Mouse (Mus musculus) hindbrain, embryonic 16.5 days (tissue): ENCODE measurements at regions not wholly inside any gene's neighbourhood (a gene's known extent, or its start where the extent isn't known, plus 50 kb on each side); places are given as distances from the start of the nearest gene placed in this dataset.

Experiments
- ATAC-seq: fragments of 200-750 bp; cut with Nextera tagmentation; 2 replicates; pipeline ENCODE4 v1.8.0; 2017; ENCODE audit warnings: moderate TSS enrichment, moderate library complexity
- H3K27ac ChIP-seq: fragments of 300-500 bp; sonication (generic); 2 replicates; pipeline ENCODE4 v1.5.1; 2014; ENCODE audit warnings: low read depth, mild to moderate bottlenecking, control low read depth, low read length, moderate library complexity
- H3K27me3 ChIP-seq: fragments of 300-500 bp; sonication (generic); replicated peaks from 2 replicates; pipeline ENCODE4 v1.6.1; 2014; ENCODE audit warnings: low read length; ENCODE audit not compliant: control insufficient read depth, insufficient read depth
- H3K36me3 ChIP-seq: fragments of 300-500 bp; sonication (generic); 2 replicates; pipeline ENCODE4 v1.6.1; 2014; ENCODE audit warnings: mild to moderate bottlenecking, low read length, moderate library complexity, mixed read lengths; ENCODE audit not compliant: control insufficient read depth, insufficient read depth
- H3K4me1 ChIP-seq: fragments of 300-500 bp; sonication (generic); 2 replicates; pipeline ENCODE4 v1.6.1; 2014; ENCODE audit warnings: low read depth, low read length; ENCODE audit not compliant: control insufficient read depth, insufficient read depth
- H3K4me2 ChIP-seq: fragments of 300-500 bp; sonication (generic); 2 replicates; pipeline ENCODE4 v1.6.1; 2014; ENCODE audit warnings: mild to moderate bottlenecking, low read length, control low read depth, moderate library complexity
- H3K4me3 ChIP-seq: fragments of 300-500 bp; sonication (generic); 2 replicates; pipeline ENCODE4 v1.5.1; 2014; ENCODE audit warnings: mild to moderate bottlenecking, low read length, control low read depth, moderate library complexity
- H3K9ac ChIP-seq: fragments of 300-500 bp; sonication (generic); 2 replicates; pipeline ENCODE4 v1.6.1; 2014; ENCODE audit warnings: low read depth, mild to moderate bottlenecking, control low read depth, low read length, moderate library complexity
- H3K9me3 ChIP-seq: fragments of 300-500 bp; sonication (generic); 2 replicates; pipeline ENCODE4 v1.6.1; 2014; ENCODE audit warnings: mild to moderate bottlenecking, low read length, moderate library complexity; ENCODE audit not compliant: control insufficient read depth
- WGBS: fragments of 180-500 bp; shearing (Covaris S2); extraction: QIAGEN DNeasy Blood & Tissue Kit; methylation state at CpG from one replicate; pipeline ENCODE4 v1.1.7; 2014; 5-methylcytosine and 5-hydroxymethylcytosine counted together

DNA sequence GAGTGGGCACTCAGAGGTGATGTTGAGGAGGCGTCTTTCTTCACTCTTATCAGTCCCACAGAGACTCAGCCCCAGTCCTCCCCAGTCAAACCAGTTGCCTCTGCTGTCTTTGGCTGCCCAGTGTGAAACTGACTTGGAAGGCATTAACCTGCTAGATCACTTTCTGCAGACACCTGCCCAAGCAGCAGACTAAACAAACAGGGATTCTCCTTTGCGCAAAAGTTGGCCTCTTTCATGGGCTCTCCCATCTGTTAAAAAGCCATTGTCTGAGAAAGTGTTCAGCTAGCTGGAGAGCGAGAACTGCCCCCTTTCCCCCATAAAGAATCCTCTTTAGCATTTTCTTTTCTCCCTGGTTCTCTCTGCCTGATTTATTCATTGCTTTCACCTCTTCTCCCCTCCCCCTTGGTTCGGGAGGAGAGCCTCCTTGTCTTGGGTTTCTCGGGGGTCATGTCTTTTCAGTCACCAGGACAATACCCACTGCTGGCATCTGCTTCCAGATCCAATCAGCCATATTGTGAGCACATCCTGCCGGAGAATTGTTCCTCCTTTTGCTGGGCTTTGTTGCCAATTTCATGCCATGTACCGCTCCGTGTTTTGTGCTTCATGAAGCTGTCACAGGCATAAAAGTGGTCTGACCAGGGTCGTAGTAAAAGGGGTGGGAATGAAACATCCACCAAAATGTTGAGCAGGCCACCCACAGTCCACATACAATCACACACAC, 143.7 kb downstream of the Nkx6-1 start:
- Histone ChIP-seq H3K9ac (no peak overlapping the region), H3K4me2 (no peak overlapping the region), H3K9me3 (0 out of 2 replicates have a peak, but pooled peaks cover 2% of the 10 kb centered on the region), H3K4me1 (peaks cover 4% of the 10 kb centered on the region), H3K27ac (no peak overlapping the region), H3K4me3 (no peak overlapping the region), H3K27me3 (peaks cover 63% of the 10 kb centered on the region), H3K36me3 (no peaks in the 10 kb centered on the region)
- ATAC-seq: peak; percentile 48; the same call in 1 of the 2 replicates
- WGBS: 13% methylated on average over 9 of the region's 9 CpGs

DNA sequence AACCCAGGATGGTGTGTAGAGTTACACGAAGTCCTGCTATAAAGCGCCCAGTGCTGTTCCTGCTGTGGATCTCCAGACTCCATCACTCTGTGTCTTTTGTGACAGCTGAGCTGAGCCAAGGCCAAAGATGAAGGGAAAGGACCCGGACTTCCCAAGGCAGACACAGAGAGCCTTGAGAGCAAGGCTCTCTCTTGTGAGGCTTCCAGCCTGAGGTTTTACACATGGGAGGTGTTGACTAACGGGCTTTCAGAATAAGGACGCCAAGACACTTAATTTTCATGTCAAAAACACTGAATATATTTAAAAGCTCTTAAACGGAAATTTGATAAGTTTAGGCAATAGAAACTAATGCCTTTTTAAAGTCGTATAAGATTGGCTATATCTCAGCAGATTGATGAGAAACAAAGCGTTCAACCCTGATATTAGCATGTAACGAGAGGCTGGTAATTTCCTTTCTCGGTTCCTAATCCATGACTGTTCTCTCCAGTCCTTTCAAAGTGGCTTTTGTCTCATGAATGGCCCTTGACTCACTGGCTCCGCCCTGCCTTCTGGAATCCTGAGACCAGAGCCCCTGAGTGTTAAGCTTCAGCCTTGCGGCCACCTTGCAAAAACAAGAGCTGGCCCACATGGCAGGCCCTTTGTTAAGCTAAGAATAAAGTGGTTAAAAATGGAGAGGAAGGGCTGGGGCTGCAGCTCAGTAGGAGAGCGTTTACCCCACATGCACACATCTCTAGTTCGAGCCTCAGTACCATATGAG, 145.8 kb downstream of the Nkx6-1 start:
- H3K27ac ChIP-seq: no peak overlapping the region
- H3K36me3 ChIP-seq: no peaks in the 10 kb centered on the region
- peaks cover 4% of the 10 kb centered on the region for H3K4me1 ChIP-seq
- H3K9me3 ChIP-seq: 0 out of 2 replicates have a peak, but pooled peaks cover 2% of the 10 kb centered on the region
- H3K27me3 ChIP-seq: peaks cover 66% of the 10 kb centered on the region
- 25% methylated on average over 14 of the region's 14 CpGs for WGBS
- no peak overlapping the region for H3K9ac ChIP-seq
- no peak for ATAC-seq
- H3K4me3 ChIP-seq: no peak overlapping the region
- H3K4me2 ChIP-seq: no peak overlapping the region

DNA sequence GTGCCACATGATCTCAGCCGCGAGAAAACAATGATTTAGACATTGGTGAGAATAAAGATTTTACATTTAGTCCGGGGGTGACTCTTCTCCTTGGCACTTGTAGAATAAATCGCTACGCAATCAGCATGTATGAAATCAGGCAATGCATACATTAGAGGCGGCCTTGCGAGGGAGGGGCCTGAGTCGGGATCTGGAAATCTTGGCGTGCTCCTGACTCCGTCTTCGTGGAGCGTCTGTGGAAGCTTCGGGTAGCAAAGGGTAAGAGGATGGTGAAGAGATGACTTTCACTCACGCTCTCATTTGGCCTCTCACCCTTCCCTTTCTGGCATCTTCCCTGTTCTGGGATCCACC, 167.1 kb downstream of the Nkx6-1 start:
- H3K9me3 ChIP-seq: no peaks in the 10 kb centered on the region
- H3K36me3 ChIP-seq: no peaks in the 10 kb centered on the region
- WGBS: 70% methylated on average over 14 of the region's 14 CpGs
- H3K4me3 ChIP-seq: no peak overlapping the region
- ATAC-seq: peak; percentile 52; the same call in 1 of the 2 replicates
- peaks cover 5% of the 10 kb centered on the region for H3K4me1 ChIP-seq
- H3K27me3 ChIP-seq: peaks cover 6% of the 10 kb centered on the region
- no peak overlapping the region for H3K27ac ChIP-seq
- H3K4me2 ChIP-seq: no peak overlapping the region
- H3K9ac ChIP-seq: no peak overlapping the region

DNA sequence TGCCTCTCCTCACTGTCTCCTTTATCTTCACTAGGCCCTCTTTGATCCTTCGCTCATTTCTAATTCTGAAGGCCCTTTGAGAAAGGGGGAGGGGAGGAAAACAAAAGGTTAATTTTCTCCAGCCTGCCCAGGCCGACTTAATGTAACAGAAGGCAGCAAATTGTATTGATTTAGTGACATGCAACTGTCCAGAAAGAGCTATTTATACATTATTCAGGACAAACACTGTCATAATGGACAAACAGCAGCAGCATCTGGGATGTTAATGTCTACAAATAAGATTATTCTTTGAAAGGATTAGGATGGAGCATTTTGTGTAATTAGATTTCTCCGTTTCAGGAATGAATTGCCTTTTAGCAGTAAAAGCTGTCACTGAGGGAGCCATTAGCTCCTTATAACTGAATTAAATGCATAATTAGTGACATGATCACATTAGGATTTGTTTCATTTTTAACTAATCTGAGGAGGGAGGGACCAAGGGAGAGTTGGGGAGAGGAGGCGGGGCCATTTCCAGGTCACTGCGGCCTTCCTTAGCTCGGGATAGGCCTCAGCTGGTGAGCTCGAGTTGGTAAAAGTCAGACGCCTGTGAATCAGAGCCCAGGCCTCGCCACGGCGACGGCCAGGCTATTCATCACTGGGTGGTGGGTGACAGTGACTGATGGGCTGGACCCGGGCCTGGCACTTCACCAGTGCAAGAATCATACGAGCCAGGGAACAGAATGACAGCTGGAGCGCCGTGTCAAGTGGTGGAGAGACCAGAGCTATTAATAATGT, 167.7 kb downstream of the Nkx6-1 start:
- 32% methylated on average over 16 of the region's 16 CpGs for WGBS
- peak; percentile 89 for ATAC-seq
- Histone ChIP-seq H3K9me3 (no peaks in the 10 kb centered on the region), H3K27ac (no peak overlapping the region), H3K36me3 (no peaks in the 10 kb centered on the region), H3K4me2 (no peak overlapping the region), H3K27me3 (peaks cover 5% of the 10 kb centered on the region; the same call in 1 of the 2 replicates), H3K9ac (no peak overlapping the region), H3K4me1 (peaks cover 5% of the 10 kb centered on the region), H3K4me3 (no peak overlapping the region)

DNA sequence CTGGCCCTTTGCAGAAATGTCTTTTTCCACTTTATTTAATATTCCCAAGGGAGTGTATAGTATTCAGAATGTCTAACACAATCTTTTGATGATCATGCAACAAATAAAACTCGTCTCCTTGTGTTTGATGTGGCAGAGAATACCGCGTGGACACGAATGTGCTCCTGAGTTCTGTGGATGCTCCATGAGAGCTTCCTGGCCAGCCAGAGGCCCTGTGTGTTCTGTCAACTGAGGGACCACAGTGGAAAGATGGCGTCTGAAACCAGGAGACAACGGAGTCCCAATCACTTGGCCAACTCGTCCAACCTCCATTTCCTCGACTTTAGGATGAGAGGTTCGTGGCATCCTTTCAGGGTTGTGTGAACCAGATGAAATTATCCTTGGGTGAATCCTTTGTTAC, 168.6 kb downstream of the Nkx6-1 start:
- no peak overlapping the region for H3K9ac ChIP-seq
- WGBS: 94% methylated on average over 9 of the region's 9 CpGs
- peaks cover 5% of the 10 kb centered on the region; the same call in 1 of the 2 replicates for H3K27me3 ChIP-seq
- H3K4me2 ChIP-seq: no peak overlapping the region
- no peak overlapping the region for H3K27ac ChIP-seq
- no peak for ATAC-seq
- H3K4me3 ChIP-seq: no peak overlapping the region
- H3K9me3 ChIP-seq: no peaks in the 10 kb centered on the region
- H3K4me1 ChIP-seq: peaks cover 5% of the 10 kb centered on the region
- no peaks in the 10 kb centered on the region for H3K36me3 ChIP-seq

DNA sequence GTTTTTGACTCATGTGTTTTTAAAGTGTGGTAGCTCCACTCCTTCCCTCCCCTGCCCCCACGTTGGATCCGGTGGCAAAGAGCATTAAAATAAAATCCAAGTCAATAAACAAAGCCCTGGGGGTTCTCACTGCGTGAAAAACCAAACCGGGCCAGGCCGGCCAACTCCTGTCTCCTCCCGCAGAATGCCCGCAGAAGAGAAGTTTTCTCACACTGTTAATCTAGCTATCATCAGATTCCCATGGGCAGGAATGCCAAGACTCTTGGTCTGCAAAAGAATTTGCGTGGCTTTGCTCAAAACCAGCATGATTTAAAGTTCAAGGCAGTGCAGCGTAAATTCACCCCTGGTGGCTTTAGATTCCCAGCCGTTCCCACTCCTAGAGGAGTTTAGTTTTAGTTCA, 219.0 kb downstream of the Nkx6-1 start:
- Histone ChIP-seq H3K27ac (no peak overlapping the region), H3K9me3 (no peaks in the 10 kb centered on the region), H3K4me3 (no peak overlapping the region), H3K27me3 (no peaks in the 10 kb centered on the region; the same call in 1 of the 2 replicates), H3K9ac (no peak overlapping the region), H3K4me2 (no peak overlapping the region), H3K36me3 (no peaks in the 10 kb centered on the region), H3K4me1 (no peaks in the 10 kb centered on the region)
- no peak for ATAC-seq
- 41% methylated on average over 10 of the region's 10 CpGs for WGBS

DNA sequence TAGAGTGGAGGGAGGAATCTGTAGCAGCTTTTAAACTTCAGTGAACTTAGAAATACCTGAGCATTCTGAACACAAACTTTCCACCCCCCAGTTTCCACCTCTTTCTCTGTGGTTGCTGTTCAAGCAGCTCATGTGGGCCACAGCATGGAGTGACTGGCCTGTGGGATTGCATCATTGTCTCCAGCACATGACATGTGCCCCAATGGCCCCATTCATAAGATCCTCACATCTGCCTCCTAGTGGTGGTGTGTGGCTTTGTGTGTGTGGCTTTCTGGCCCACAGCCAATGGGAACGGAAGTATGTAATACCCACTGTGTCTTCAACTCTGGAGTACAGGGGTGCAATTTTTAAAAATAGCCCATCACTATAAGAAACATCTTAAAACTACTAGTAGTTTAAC, 223.0 kb downstream of the Nkx6-1 start:
- 68% methylated on average over 1 of the region's 1 CpGs for WGBS
- no peaks in the 10 kb centered on the region for H3K4me1 ChIP-seq
- no peak overlapping the region for H3K4me2 ChIP-seq
- H3K27ac ChIP-seq: no peak overlapping the region
- no peak for ATAC-seq
- H3K36me3 ChIP-seq: no peaks in the 10 kb centered on the region
- no peaks in the 10 kb centered on the region for H3K9me3 ChIP-seq
- H3K9ac ChIP-seq: no peak overlapping the region
- no peak overlapping the region for H3K4me3 ChIP-seq
- no peaks in the 10 kb centered on the region; the same call in 1 of the 2 replicates for H3K27me3 ChIP-seq

DNA sequence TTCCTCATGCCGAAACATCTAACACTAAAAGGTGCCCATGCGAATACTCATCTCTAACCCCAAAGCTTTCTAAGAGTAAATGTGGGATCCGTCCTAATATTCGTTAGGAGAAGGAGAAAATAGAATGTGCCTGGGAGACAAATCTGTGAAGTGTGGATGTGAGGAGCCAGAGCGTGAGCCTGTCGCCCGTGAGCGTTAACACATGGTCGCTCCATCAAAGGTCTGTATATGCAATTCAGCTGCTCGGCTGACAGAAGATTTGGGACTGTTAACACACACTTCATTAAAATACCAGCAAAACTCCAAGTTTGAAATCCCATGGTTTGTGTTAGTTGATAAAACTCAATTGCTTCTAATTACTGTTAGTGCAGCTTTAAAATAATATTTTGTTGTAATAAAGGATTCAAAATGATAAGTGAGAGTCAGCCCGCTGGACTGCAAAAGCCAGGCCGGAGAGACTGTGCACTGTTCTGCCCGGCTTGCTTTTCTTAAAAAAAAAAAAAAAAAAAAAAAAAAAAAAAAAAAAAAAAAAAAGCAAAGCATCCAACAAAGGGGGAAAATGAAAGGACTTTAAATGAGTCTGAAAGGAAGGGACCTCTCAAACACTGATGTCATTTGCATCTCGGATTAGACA, 227.0 kb downstream of the Nkx6-1 start:
- Histone ChIP-seq H3K9me3 (no peaks in the 10 kb centered on the region), H3K27me3 (no peaks in the 10 kb centered on the region; the same call in 1 of the 2 replicates), H3K36me3 (no peaks in the 10 kb centered on the region), H3K9ac (no peak overlapping the region), H3K4me2 (no peak overlapping the region), H3K4me1 (no peaks in the 10 kb centered on the region), H3K4me3 (no peak overlapping the region), H3K27ac (no peak overlapping the region)
- no peak for ATAC-seq
- WGBS: 69% methylated on average over 14 of the region's 14 CpGs
